Mouse (Mus musculus): Measurements from ENCODE around the gene Pappa.

The Pappa gene

DNA sequence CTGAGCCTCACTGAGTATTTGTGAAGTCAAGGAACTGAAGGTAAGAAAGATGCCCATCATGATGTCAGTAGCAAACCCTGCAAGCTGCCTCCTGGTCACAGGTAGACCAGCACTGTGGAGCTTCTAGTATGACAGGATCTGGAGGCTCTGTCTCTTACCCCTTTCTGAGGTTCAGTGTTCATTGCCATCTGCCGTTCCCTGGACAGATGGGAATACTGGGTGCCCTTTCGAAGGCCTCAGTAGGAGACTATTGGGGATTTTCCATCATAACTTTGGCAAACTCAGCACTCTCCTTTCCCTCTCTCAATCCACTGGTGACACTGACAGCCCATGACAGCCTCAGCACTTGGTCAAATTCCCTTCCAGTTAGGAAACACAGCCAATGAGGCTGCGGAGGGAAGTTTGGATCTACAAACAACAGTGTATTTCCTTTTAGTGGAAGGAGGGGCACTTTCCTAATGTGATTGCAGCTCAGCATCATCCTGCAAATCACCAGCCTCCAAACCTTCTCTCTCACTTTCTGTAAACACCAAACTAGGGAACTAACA, 42.4 kb downstream of the Pappa start:
- DNase-seq (ENCODE audit: low spot score): no peak

DNA sequence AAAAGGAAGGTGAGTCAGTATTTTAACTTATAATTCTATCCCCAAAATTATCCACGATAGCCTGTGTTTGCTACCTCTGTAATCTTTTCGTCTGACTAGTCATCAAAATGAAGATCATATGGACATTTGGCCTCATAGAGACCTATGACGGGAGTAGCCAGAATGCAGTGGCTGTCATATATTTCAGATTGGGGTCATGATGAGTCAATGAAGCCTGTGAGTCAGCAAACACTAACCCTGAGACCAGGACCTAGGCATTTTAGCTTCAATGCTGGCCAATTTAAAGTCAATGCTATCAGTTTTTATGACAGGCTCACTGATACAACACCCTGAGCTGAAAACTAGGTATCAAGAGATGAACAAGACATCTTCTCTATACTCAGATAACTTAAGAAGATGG, 50.5 kb downstream of the Pappa start:
- no peak for DNase-seq (ENCODE audit: low spot score)

DNA sequence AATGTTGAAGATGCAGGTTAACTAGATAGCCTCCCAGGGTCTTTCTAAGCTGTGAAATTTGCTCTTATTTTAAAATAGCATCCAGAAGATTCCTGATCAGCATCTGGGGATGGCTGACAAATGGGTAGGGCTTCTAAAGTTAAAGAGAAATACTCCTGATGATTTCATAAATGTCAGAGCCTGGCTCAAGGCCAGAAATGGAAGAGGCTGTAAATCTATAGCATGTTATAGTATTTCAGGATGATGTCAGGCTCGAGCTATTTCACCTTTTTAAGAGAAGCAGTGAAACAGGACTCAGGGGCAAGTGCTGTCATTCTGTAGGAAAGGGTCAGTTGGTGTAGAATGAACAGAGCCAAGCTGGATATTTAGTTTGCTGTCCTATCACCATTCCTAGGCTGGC, 54.2 kb downstream of the Pappa start:
- no peak for DNase-seq (ENCODE audit: low spot score)

DNA sequence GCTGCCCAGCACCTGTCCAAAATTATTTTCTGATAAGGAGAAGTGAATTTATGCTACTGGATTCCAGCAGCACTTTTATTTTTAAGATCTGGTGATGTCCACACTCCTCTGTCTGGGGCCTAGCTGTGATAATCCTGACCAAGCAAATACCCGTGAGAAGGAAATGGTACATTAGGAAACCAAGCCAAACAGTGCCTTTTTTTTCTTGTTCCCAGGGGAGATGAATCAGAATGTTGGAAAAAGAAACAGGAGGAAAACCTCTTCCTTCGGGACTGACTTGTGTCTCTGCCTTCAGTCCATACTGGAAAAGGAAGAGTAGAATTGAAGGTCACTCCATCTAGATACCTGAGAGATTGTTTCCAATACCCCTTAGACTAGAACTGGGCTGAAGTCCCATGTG, 63.3 kb downstream of the Pappa start:
- DNase-seq (ENCODE audit: low spot score): no peak

DNA sequence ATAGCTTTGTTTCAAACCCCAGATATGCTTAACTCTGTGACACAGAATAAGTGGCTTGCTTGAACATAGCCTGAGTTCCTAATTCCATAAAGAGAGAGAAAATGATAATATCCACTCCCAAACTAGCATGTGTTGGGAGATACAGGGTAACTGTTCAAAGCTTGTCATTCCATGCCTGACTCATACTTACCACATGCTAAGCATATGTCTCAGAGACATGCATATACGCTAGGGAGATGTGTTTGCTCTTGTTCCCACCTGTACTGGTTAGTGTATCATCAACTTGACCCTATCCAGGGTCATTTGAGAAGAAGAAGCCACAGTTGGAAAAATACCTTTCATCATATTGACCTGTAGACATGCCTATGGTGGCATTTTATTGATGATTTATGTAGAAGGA, 63.7 kb downstream of the Pappa start:
- DNase-seq (ENCODE audit: low spot score): no peak

DNA sequence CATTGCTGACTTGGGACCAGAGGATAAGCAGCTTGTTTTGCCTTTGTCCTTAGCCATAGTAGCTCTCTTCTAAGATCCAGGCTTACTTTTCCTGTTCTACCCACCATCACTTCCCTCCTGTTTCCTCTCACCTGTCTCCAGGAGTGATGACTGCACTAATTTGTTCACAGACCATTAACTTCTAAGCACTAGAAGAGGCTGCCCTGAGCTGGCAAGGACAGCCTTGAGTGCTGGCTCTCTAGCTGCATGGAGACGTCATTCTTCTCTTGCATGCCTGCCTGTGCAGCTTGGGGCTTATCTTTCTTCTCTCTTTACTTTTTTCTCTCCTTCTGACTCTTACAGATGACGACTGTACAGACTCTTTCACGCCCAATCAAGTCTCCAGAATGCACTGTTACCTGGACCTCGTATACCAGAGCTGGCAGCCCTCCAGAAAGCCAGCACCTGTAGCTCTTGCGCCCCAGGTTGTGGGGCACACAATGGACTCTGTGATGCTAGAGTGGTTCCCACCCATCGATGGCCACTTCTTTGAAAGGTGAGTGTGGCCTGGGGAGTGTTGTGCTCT, 65.0 kb downstream of the Pappa start:
- DNase-seq (ENCODE audit: low spot score): no peak

DNA sequence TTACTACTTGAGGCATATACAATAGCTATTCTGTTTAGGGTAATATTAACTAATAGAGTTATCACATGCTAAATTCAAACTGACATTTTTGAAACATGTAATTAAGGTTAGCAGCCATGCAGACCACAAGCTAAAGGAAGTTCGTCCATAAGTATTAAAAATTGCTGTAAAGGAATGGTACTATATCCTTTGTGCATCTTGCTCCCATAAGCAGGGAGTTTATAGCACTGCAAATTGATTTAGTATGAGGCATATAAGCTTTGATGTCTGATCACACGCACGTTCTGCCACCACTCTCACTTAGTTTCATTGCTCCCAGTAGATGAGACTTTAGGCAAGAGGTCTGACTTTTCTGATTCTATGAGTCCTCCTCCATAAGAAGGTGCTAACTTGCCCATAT, 68.8 kb downstream of the Pappa start:
- no peak for DNase-seq (ENCODE audit: low spot score)

DNA sequence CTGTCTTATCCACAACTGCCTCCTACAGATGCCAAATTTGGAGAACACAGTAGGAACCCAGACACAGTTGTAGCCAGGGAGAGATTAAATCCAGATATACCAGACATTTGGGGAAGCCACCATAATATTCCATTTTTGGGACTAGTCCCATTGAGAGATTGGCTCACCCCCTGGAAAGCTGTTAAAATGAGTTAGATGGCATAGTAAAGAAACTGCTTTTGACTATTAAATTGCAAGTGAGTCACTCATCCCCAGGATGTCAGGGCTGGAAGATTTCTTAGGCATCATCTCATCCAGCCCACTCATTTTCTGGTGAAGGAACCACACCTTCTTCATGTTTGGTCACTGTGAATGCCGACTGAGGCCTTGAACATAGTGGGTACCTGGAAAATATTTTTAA, 72.0 kb downstream of the Pappa start:
- DNase-seq (ENCODE audit: low spot score): no peak

DNA sequence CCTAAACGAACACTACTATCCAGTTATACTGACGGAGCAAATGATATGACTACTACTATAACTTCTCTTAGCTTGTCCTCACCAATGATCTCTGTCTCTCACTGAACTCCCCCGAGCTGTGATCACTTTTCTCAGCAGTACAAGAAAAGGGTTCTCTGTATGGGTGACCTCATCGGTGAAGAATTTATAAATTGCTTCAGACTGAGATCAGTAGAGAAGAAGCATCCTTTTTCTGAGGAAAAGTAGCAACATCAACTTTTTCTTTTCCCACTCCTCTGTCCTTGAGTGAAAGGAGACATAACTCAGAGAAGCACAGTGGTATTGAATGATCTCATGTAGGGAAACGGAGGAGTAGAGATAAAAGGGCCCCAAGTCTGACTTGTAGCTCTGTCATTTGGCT, 79.7 kb downstream of the Pappa start:
- no peak for DNase-seq (ENCODE audit: low spot score)

DNA sequence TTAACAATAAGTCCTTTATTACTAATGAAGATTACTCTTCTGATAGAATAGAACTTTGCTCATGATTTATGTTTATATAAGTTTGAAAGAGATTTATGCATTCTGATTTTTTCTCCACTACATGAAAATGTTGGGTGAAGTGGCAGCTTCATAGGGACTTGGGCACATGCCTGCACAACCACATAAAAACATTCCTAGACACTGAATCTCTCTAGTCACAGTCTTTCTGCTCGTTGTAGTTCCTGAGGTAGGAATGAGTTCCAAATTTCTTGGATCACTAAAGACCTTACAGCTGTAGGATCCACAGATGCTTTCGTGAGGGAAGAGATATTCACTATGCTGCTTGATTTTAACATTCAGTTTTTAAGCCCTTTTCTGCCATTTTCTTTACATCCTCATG, 81.5 kb downstream of the Pappa start:
- no peak for DNase-seq (ENCODE audit: low spot score)

DNA sequence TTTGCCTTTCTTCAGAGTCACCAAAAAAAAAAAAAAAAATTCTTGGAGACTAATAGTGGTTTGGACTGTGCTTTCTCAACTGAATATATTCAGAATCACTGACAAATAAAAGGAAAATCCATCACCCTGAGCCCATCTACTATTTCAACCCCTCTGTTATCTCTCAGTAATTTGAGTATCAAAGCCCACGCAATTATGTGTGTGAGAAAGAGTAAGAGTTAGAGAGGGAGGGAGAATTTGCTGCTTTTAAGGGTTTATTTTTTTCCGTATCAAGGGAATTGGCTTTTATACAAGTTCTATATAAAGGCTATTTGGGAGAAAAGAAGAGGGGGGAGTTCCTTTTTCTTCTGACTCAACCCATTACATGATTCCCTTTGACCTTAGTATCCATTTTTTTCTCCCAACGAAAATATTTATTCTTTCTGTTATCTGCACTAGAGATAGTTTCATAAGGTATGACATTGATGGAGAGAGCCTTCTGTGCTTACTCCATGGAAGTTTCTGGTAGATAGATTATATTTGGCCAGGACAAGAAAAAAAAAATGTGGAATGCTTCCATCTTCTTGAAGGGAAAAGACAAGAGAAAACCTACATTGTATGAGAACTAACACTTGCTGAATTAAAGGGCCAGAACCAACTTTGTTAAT, 85.5 kb downstream of the Pappa start:
- DNase-seq (ENCODE audit: low spot score): no peak

DNA sequence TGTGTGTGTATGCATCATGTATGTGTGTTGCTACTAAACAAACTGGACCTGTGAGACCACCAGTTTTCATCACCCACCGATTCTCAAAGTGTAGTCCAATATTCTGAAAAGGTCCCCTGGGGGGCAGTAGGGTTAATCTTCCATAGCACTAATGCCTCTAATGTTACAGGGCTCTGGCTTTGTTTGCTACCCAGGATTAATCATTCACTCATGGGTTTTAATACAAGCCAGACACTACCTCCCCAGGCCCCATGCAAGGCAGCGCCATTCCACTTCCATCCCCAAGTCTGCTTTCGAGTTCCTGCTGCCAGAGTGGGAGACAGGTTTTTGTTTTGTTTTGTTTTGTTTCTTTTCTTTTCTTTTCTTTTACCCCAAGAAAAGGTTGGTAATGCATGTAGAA, 92.7 kb downstream of the Pappa start:
- DNase-seq (ENCODE audit: low spot score): no peak

DNA sequence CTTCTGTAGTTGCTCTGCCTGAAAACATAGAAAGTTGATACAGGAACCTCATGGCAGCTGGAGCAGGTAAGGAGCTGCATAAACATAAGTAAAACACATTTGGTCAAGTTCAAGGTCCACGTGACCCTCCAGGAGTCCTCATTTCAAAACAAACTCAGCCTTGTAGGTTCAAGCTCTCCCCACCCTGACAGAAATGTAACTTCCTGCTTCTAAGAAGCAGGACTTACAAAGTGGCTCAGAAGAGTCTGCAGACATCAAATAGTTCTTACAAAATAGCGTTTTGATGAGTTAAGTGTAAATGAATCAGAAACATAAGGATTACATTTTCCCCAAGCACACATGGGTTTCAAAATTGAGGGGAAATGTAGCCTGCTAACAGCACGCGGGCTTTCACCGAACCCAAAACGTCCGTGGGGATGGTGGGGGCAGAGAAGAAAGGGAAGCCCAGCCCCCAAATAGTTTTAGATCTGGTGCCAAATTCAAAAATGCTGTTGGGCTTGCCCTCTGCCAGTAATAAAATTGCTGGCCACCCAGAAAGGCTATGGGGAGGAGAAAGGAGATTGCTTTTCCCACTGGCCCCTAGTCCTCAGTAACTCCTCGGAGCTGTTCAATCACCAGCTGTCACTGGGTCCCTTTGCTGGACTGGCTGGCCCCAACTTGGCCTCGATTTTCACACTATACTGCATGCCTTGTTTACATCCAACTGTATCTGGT, 93.8 kb downstream of the Pappa start:
- DNase-seq (ENCODE audit: low spot score): no peak

DNA sequence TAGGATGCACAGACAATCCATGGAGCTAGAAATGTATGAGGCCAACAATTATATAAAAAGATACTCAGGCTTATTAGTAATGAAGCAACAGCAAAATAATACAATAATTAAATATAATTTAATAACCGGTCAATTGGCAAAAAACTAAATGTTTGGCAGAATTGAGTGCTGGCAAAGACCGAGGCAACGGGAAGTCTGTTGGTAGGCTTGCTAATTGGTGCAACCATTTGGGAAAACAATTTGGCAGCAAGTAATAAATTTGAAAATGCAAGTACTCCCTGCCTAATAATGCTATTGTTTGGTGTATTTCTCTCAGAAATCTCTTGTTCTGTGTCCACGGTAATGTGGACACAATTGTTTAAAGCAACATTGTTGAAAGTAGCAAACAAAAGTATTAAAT, 99.9 kb downstream of the Pappa start:
- no peak for DNase-seq (ENCODE audit: low spot score)

DNA sequence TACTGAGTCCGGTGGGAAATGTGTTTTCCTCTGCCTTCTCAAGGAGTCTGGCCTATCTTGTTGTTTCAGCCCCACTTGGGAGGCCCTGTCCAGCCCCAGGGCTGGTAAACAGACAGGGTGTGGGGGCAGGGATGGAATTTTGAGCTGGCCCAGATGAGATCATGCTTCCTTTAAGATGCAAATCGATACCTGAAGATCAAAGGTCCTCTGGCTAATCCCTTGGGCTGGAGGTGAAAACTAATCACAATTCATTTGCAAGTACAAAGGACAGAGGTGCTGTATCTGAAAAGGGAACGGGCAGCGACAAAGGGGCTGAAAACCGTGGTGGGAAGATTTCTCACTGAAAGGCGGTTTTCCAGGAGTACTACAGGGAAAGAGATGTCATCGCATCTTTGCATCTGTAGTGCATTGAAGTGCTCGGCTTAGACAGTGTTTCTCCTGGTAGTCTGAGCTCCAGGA, 114.6 kb downstream of the Pappa start:
- DNase-seq (ENCODE audit: low spot score): no peak

DNA sequence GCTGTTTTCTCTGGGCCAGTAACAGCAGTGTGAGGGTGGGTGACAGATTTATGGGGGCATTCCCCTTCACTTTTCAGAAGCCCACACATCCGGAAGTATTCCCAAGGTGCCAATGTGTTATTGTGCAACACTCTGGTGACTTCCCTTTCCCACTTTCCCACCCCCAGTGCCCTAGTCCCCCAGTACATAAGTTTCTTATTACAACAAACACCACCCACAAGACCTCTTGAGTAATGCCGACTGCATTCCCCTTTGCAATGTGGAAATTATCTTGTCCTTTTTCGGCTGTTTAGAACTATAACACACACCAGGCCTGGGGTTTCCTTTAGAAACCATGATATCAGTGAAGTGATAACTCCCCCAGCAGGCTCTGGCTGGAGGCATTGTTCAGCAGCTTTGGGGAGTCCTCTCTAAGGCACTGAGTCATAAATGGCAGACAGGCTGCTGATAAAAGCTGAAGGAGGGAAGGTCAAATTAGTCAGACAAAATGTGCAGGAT, 118.5 kb downstream of the Pappa start:
- peak; percentile 7 for DNase-seq (ENCODE audit: low spot score)

DNA sequence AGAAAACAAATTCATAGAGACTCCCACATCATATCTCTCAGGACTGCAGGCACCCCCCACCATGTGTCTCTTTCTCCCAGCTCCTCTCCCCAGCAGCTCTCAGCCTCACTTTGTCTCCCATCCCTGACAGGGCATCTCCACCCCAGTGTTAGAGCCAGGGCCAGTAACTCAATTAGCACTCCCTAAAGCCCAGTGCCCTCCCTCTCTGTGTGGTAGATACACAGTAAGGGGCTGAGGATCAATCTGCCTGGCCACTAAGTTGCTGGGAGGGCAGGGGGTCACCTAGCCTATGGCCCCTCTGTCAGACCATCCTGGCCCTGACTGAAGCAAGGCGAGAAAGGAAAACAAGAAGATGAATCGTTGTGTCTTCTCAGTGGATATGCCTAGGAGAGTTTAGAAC, 119.3 kb downstream of the Pappa start:
- DNase-seq (ENCODE audit: low spot score): no peak

DNA sequence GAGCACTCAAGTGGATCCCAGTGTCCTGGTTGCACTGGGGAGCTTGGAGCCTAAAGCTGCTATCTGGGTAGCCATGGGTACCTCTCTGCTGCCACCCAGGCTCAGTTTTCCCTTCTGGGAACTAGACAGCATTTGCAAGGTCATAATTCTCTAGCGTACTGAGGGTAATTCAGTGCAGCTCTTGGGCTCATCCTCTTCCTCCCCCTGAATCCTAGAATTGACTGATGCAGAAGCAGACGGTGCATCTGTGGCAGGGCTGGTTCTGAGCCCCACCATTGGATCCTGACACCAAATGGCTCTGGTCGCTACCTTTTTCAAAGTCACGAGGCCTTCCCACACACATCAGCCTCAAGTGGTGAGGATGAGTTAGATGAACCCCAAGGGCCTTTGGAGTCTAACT, 121.0 kb downstream of the Pappa start:
- no peak for DNase-seq (ENCODE audit: low spot score)

DNA sequence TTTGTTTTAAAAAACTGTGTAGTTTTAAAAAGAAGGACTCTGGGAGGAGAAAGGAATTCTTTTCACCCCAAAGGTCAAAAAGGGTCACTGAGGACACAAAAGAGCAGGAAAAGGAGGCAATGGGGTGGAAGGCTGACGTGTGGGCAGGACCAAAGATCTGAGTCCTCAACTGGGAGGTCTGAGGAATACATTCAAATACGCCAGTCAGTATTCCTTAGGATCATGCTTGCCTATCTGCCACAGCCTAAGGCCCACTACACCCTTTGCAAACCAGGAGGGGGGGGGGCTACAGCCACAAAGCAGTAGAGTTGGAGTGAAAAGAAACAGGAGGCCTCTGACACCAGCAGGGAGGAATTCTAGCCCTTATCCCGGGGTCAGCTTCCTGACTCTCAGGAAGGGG, 121.5 kb downstream of the Pappa start:
- no peak for DNase-seq (ENCODE audit: low spot score)

DNA sequence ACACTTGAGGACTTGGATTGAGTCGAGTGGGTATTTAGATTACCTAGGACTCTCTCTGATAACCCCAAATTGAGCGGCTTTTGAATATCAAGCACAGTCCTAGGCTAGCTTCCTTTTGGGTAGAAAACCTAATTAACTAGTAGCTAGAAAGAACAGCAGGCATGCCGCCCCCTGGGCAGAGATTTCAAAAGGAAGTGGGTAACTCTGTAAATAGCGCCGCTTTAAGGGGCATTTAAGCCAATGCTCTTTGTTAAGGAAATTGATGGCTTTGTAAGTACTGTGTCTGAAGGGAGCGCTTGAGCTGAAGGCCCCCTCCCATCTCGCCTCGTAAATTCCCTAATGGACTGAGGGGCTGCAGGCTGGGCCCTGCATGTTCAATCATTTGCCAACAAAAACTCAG, 128.2 kb downstream of the Pappa start:
- no peak for DNase-seq (ENCODE audit: low spot score)

DNA sequence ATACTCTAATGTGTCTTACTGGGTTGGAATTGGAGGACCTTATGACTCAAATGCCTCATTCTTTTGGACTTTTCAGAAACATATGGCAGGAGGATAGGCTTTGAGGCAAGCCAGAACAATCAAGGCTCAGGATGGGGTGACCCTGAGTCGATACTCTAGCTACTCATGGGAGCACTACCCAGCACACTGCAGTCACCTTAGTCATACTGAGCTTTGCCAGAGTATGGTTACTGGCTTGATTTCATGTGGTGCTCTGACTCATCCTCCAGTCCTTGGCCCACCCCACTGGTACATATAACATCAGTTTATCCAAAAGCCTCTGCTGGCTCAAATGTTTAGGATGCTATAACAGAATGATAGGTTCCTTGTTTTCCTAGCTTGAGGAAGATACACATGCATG, 130.1 kb downstream of the Pappa start:
- no peak for DNase-seq (ENCODE audit: low spot score)

DNA sequence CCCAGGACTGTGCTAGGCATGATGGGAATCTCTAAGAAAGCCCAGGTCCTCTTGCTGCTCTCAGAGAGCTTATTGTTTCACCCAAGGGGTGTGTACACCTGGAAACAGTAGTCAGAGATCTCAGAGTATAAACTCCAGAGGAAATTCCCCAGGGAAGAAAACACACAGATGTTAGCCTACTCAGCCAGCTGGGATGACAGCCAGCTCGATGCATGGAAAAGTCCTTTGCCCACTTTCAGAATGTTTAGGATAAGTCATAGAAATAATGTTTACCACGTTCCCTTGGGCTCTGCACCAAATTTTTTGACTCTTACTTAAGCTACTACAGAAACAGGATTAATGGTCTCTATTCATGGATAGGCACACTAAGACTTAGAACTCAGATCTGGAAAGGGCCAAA, 143.1 kb downstream of the Pappa start:
- no peak for DNase-seq (ENCODE audit: low spot score)

DNA sequence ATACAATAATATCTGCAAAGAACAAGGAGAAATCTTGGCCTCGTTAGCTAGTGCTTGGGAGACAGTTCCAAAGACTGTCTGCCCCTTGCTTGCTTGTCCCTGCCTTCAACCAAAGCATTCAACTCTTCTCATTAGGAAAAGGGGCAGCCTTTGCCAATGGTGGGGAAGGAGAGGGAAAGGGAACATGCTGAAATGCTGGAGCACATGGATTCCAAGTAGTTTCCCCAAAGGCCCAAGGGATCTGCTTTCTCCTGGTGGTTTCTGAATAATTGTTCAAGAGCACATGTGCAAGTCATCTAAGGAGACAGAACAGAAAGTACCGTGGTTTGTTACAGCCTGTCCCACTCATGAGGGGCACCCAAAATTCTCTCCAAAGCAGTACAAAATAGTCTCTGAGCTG, 146.0 kb downstream of the Pappa start:
- no peak for DNase-seq (ENCODE audit: low spot score)
